Mouse (Mus musculus): ENCODE results near the gene Adam22.
"Not testable (repeated sequence)": the region's sequence is repeated elsewhere in the genome, so short reads cannot be mapped to it uniquely, and the experiment has no call there.

Gene Adam22

GRCm38 (mm10) chr5:8326671-8327070, 41.3 kb downstream of the Adam22 start:
- no peak for DNase-seq (ENCODE audit: low spot score)

- no peak for DNase-seq (ENCODE audit: low spot score)
Measured at GRCm38 (mm10) chr5:8312324-8312723, 55.6 kb downstream of the Adam22 start.

- DNase-seq (ENCODE audit: low spot score): no peak
Measured at GRCm38 (mm10) chr5:8310907-8311306, 57.1 kb downstream of the Adam22 start.

DNA sequence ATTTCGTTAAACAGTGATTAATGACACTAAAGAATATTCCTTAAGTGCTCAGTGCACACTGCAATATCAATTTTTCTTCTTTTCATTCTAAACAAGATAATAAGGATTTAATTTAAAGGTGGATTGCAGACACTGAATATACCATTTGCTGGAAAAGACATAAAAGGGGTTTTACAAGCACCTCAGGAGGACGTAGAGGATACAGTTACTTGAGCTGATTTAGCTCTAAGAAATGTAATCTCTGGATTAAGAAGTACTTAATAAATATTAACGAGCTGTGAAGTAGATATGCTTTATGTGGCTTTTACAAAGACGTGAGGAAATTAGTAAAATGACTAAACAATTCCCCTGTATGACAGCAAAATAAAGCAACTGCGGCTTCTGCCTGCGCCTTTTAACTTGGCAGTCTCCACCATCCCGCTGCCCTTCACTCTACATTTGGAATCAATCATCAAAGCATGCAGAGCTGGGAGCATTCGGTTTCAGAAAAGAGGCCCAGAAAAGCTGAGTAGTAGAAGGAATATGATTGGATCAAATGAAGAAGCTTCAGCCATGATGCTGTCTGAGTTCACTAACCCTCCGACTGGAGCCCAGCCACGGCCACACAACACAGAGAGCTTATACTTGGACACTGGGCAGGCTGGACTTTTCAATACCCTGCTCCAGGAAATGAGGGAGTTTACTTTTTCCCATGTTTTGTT, 70.1 kb downstream of the Adam22 start:
- DNase-seq (ENCODE audit: low spot score): no peak

DNA sequence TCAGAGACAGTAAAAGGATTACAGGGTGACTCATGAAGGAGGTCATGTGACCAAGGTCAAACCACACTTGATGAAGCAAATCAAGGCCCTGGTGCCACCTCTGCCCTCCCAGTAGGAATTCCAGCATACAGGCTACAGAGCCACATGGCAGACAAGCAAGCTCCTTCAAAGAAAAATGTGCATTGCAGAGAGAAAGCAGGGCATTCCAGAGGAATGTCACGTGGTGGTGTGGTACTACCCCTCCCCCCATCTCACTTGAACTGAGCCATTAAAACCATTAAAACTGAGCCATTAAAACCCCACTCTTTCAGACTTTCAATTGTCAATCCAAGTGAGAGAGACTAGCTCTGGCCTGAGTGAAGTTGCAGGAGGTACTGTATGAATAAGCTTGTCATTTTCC, 74.7 kb downstream of the Adam22 start:
- DNase-seq (ENCODE audit: low spot score): no peak

DNA sequence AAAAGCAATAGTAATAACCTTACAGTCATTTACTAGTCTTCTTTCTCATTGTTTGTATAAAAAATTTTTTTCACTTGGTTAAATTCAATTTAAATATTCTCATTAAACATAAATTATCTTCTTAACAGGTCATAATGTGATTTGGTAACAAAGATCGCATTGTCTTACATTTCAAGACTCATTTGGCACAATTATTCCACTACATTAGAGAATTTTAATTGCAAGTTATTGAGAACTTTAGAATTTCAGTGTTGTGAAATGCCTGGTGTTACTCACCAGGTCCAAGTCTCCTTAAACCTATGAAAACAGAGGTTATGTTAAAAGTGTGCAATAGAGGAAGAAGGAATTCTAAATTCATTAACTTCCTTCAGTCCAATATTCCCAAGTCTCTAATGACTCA, 76.5 kb downstream of the Adam22 start:
- DNase-seq (ENCODE audit: low spot score): no peak

GRCm38 (mm10) chr5:8289678-8290614, 78.0 kb downstream of the Adam22 start:
- no peak for DNase-seq (ENCODE audit: low spot score)

GRCm38 (mm10) chr5:8284123-8284522, 83.8 kb downstream of the Adam22 start:
- no peak for DNase-seq (ENCODE audit: low spot score)

- no peak for DNase-seq (ENCODE audit: low spot score)
Measured at GRCm38 (mm10) chr5:8276141-8276540, 91.8 kb downstream of the Adam22 start.

DNA sequence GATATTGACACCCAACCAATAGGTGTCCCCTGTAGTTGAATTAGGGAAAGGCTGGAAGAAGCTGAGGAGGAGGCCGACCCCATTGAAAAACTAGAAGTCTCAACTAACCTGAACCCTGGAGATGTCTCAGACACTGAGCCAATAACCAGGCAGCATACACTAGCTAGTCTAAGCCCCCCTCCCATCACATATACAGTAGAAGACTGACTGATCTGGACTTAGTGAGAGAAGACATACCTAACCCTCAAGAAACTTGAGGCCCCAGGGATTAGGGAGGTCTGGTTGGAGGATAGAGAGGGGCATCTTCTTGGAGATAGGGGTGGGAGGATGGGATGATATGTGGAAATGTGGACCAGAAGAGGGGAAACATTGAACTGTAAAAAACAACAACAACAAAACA, 110.6 kb downstream of the Adam22 start:
- no peak for DNase-seq (ENCODE audit: low spot score)

- no peak for DNase-seq (ENCODE audit: low spot score)
Measured at GRCm38 (mm10) chr5:8256487-8256886, 111.5 kb downstream of the Adam22 start.

GRCm38 (mm10) chr5:8244696-8245095, 123.3 kb downstream of the Adam22 start:
- DNase-seq (ENCODE audit: low spot score): no peak

DNA sequence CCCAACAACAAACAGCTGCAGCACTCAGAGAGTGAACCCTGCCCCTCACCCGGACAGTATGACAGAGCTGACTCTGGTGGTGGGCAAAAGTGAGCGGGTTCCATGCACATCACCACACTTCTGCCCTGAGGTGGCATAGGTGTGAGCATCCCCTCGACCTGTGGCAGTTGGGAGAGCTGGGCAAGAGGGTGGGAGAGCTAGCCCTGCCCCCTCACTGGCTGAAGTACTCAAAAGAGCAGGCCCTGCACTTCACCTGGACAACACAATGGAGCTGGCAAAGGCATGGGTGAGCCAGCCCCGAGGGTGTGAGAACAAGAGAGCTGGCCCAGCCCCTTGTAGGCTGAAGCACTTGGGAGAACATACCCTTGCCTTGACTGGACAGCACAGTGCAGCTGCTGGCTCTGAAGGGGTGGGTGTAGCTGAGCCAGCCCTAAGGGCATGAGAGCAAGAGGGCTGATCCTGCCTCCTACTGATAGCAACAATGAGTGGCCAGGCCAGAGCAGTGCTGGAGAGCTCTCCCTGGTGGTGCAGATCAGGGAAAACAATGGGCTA, 124.8 kb downstream of the Adam22 start:
- no peak for DNase-seq (ENCODE audit: low spot score)

- DNase-seq (ENCODE audit: low spot score): no peak
Measured at GRCm38 (mm10) chr5:8242660-8243059, 125.3 kb downstream of the Adam22 start.

DNA sequence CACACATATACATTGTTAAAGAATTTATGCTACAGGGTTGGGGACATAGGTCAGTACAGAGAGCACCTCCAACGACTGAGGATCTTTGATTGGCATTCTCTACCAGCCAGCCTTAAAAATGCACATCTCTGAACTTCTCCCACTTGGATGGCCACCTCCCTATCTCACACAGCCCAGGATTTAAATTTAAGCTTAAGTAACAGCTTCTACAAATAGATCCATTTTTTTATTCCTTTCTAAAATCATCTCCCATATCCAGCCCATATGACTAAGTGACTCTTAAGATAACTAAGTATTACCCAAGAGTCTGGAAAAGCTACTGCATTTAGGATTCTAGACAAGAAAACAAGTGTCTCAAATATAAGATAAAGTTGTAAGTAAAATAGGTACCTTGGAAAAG, 140.9 kb downstream of the Adam22 start:
- no peak for DNase-seq (ENCODE audit: low spot score)

- DNase-seq (ENCODE audit: low spot score): no peak
Measured at GRCm38 (mm10) chr5:8224321-8224705, 143.6 kb downstream of the Adam22 start.

DNA sequence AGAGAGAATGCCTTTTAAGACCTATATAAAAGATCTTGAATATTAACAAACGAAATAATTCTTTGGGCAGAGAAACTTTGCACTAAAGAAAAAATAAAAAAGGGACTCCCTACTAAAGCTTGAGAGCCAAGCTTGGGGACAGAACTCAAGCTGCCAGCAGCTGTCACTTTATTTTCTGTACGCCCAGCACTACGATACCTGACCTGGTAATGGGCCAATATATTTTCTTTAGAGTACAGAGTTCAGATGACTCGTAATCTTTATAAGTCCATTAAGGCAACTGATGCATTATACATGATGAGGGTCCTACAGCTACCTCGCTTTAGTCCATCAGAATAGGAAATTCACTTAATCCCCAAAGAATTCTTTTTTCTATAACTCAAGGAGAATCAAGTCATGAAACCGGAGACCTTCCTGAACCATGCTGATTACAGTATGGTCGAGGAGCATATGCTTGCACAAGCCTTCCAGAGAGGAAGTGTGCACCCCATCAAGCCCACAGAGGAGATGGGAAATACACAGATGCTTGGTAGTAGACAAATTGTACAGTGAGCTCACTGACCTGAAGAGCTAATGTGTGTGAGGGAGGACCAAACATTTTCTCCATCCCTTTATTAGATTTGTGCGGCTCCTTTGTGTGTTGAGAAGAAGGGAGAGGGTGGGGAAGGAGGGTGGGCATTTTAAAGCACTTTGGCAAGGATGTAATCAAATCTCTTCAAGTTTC, 144.2 kb downstream of the Adam22 start:
- no peak for DNase-seq (ENCODE audit: low spot score)

DNA sequence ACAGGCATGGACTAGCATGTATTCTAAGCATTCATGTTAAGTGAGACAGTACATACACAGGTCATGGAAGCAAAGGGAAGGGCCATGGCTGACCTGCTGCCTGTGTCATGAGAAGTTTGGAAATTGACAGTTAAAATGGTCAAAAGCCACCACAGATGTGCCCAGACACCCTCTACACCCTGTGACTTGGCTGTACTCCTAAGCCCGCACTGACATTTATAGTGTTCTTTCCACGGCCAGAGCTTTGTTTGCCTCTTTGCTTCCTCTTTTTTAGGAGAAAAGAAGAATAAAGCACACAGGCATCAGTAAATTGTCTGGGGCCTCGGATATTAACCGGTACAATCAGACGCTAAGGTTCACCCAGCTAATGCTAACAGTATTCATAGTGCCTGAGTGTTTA, 146.3 kb downstream of the Adam22 start:
- no peak for DNase-seq (ENCODE audit: low spot score)

- no peak for DNase-seq (ENCODE audit: low spot score)
Measured at GRCm38 (mm10) chr5:8215841-8216240, 152.1 kb downstream of the Adam22 start.

GRCm38 (mm10) chr5:8184992-8185391, 183.0 kb downstream of the Adam22 start:
- DNase-seq (ENCODE audit: low spot score): not testable (repeated sequence)

- no peak for DNase-seq (ENCODE audit: low spot score)
Measured at GRCm38 (mm10) chr5:8180646-8181045, 187.3 kb downstream of the Adam22 start.

DNA sequence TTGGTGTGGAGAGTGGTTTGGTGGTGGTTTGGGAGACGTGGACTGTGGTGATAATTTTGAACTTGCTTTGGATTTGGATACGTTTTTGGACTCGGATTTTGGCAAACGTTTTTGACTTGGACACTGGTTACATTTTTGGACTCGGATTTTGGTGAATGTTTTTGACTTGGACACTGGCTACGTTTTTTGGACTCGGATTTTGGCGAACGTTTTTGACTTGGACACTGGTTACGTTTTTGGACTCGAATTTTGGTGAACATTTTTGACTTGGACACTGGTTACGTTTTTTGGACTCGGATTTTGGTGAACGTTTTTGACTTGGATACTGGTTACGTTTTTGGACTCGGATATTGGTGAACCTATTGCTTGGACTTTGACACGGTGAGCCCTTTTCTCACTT, 189.8 kb downstream of the Adam22 start:
- no peak for DNase-seq (ENCODE audit: low spot score)

All from urinary bladder, postnatal 25 days (tissue).